Mouse (Mus musculus) Patski (cell line): Measurements from ENCODE around the gene Nfkbib. TPM values are rescaled to one million over a fixed set of nuclear protein-coding genes. Genes with fewer than 3 reads are reported as not detected.

Experiments used
- ATAC-seq: fragments of 100-300 bp; one replicate; pipeline ENCODE4 v1.8.0; 2021
- CTCF ChIA-PET: fragments of 350-600 bp; sonication (Branson Sonifier 250); formaldehyde crosslinking; loops from one replicate; lab custom pipeline; 2022; ENCODE audit warnings: inconsistent platforms; lab: Charles Lee
- POLR2A ChIA-PET: fragments of 350-600 bp; sonication (Branson Sonifier 250); formaldehyde crosslinking; loops from one replicate; lab custom pipeline; 2022; ENCODE audit warnings: antibody characterized with exemption, inconsistent platforms; lab: Charles Lee
- DNase-seq: peaks from one replicate; pipeline ENCODE4 v3.0.0-alpha.2; 2011; ENCODE audit warnings: low read depth, low spot score
- H3K27me3 ChIP-seq: fragments of 371-371 bp; one replicate; pipeline ENCODE4 v1.5.1; 2021
- CTCF ChIP-seq: fragments of 100-300 bp; IDR thresholded peaks from one replicate; pipeline ENCODE4 v1.5.1; 2021
- in situ Hi-C: fragments of 300-500 bp; cut with MboI; formaldehyde crosslinking; loops from 3 replicates; pipeline ENCODE4 v1.11.1; 2018; ENCODE audit warnings: low pct_unique_long_range_greater_than_20kb, mixed read lengths
- polyA plus RNA-seq: library from polyadenylated mRNA; unstranded; gene quantifications from one replicate; pipeline ENCODE4 v1.2.3, GENCODE M21; 2021

Gene Nfkbib
- polyA plus RNA-seq, 1 experiment from 2014 or later, result 37.2 TPM

DNA sequence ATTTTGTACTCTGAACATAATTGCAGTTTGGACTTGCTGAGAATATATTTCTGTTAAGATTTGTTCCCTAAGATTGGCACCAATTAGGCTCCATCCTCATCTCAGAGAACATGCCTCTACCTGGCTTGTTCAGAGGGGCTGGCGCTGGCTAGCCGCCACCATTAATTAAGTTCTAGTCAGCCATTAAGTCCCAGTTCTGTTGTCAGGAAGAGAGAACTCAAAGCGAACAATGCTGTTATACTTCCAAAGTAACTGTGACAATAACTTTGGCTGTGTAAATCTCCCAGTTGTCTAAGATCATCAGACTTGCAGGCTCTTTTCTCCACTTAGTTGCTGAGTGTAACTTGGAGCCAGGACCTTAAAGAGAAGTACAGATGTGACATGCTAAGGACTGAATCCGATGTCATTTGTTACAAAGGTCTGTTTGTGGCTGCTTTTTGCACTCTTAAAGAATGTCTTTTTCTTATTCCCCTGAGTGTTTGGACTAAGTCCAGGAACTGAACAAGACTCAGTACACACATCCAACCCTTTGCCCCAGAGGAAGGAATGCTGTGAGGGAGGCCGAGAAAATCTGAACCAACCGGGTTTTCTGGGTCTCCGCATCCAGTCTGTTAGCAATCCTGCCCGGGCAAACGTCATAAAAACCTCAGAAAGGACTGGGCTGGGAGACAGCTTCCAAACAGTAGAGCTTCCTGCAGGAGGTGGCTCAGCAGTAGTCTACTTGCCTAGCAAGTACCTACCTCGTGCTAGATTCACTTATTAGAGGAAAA, 34.8 kb upstream of the Nfkbib start:
- peak; percentile 79 for ATAC-seq

GRCm38 (mm10) chr7:28801451-28801850, 34.1 kb upstream of the Nfkbib start:
- no peak for DNase-seq
- TF ChIP-seq CTCF, result no peak
- H3K27me3 ChIP-seq, result no peaks in the 10 kb centered on the region
- POLR2A ChIA-PET, result interaction anchor here (0.6 to 1.2 kb wide), 3 partner anchors 11 to 28 kb away, joined by 3 to 4 read pairs (median 3); no protein-coding TSS in a partner anchor
- in situ Hi-C loops, result no loop called here
- ATAC-seq, result no peak
- CTCF ChIA-PET, result no interaction called here

More for the DNA sequence above, 34.8 kb upstream of the Nfkbib start:
- in situ Hi-C loops, result no loop called here
- no peaks in the 10 kb centered on the region for H3K27me3 ChIP-seq
- DNase-seq, result no peak
- CTCF ChIA-PET, result interaction anchor here (1.0 to 1.4 kb wide), 2 partner anchors 10 to 65 kb away, joined by 3 read pairs; no protein-coding TSS in a partner anchor
- POLR2A ChIA-PET, result interaction anchor here (0.6 to 1.2 kb wide), 2 partner anchors 18 to 28 kb away, joined by 3 read pairs; no protein-coding TSS in a partner anchor
- no peak for TF ChIP-seq CTCF

GRCm38 (mm10) chr7:28799994-28800393, 32.7 kb upstream of the Nfkbib start:
- DNase-seq, result no peak
- ATAC-seq, result no peak
- H3K27me3 ChIP-seq, result no peaks in the 10 kb centered on the region
- in situ Hi-C loops, result loop anchor here (5.0 kb wide), 1 partner anchor 67 kb away; no protein-coding TSS in a partner anchor
- ChIA-PET CTCF (interaction anchor here (5.3 kb wide), 1 partner anchor 68 kb away, joined by 43 read pairs; no protein-coding TSS in a partner anchor), POLR2A (no interaction called here)
- TF ChIP-seq CTCF, result no peak

GRCm38 (mm10) chr7:28796562-28796975, 29.3 kb upstream of the Nfkbib start:
- DNase-seq, result no peak
- POLR2A ChIA-PET, result interaction anchor here (1.0 to 1.4 kb wide), 2 partner anchors 13 to 25 kb away, joined by 5 to 9 read pairs; no protein-coding TSS in a partner anchor
- CTCF ChIA-PET, result interaction anchor here (0.7 to 5.3 kb wide), 5 partner anchors 12 to 71 kb away, joined by 3 to 43 read pairs (median 3); no protein-coding TSS in a partner anchor
- in situ Hi-C loops, result loop anchor here (5.0 kb wide), 1 partner anchor 71 kb away; no protein-coding TSS in a partner anchor
- ATAC-seq, result no peak
- no peaks in the 10 kb centered on the region for H3K27me3 ChIP-seq
- TF ChIP-seq CTCF, result peak; percentile 99

- ChIA-PET POLR2A (interaction anchor here (1.0 kb wide), 1 partner anchor 25 kb away, joined by 5 read pairs; no protein-coding TSS in a partner anchor), CTCF (interaction anchor here (0.6 to 5.3 kb wide), 5 partner anchors 24 to 82 kb away, joined by 3 to 43 read pairs (median 3); no protein-coding TSS in a partner anchor)
- no peaks in the 10 kb centered on the region for H3K27me3 ChIP-seq
- DNase-seq (no peak), ATAC-seq (no peak)
- in situ Hi-C loops, result loop anchor here (5.0 kb wide), 1 partner anchor 71 kb away; no protein-coding TSS in a partner anchor
- no peak for TF ChIP-seq CTCF
Measured at GRCm38 (mm10) chr7:28795832-28796231, 28.5 kb upstream of the Nfkbib start.

DNA sequence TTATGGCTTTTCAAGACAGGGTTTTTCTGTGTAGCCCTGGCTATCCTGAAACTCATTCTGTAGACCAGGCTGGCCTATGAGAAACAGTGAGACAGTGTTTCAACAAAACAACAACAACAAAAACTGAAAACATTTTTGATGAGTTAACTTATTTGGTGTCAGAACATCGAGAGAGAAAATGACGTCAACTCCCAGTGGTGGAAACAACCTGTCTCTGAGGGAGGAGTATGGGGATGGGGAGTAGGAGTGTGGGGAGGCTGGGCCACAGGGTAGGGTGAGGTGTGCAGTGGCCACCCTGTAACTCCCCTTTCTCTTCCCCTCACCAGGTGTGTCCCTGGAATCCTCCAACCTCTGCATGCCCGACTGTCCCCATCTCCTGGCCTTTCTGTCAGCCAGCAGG, 27.2 kb upstream of the Nfkbib start:
- no peak for TF ChIP-seq CTCF
- in situ Hi-C loops, result no loop called here
- POLR2A ChIA-PET, result no interaction called here
- H3K27me3 ChIP-seq, result no peaks in the 10 kb centered on the region
- ATAC-seq (no peak), DNase-seq (no peak)
- CTCF ChIA-PET, result interaction anchor here (1.6 to 5.3 kb wide), 2 partner anchors 33 to 73 kb away, joined by 4 to 43 read pairs; no protein-coding TSS in a partner anchor

GRCm38 (mm10) chr7:28793834-28794233, 26.5 kb upstream of the Nfkbib start:
- H3K27me3 ChIP-seq, result no peaks in the 10 kb centered on the region
- ATAC-seq (no peak), DNase-seq (no peak)
- POLR2A ChIA-PET, result no interaction called here
- in situ Hi-C loops, result no loop called here
- CTCF ChIA-PET, result interaction anchor here (3.3 kb wide), 1 partner anchor 74 kb away, joined by 14 read pairs; no protein-coding TSS in a partner anchor
- TF ChIP-seq CTCF, result no peak

- ATAC-seq (no peak), DNase-seq (no peak)
- in situ Hi-C loops, result no loop called here
- TF ChIP-seq CTCF, result no peak
- H3K27me3 ChIP-seq, result no peaks in the 10 kb centered on the region
- CTCF ChIA-PET, result interaction anchor here (1.2 to 3.3 kb wide), 3 partner anchors 9 to 75 kb away, joined by 5 to 14 read pairs (median 9); no protein-coding TSS in a partner anchor
- POLR2A ChIA-PET, result interaction anchor here (1.4 kb wide), 2 partner anchors 13 to 17 kb away, joined by 3 read pairs; no protein-coding TSS in a partner anchor
Measured at GRCm38 (mm10) chr7:28792391-28793185, 25.3 kb upstream of the Nfkbib start.

- in situ Hi-C loops, result no loop called here
- no peaks in the 10 kb centered on the region for H3K27me3 ChIP-seq
- ChIA-PET CTCF (interaction anchor here (1.2 to 3.3 kb wide), 3 partner anchors 8 to 76 kb away, joined by 5 to 14 read pairs (median 9); no protein-coding TSS in a partner anchor), POLR2A (interaction anchor here (0.6 to 1.4 kb wide), 3 partner anchors 13 to 236 kb away, joined by 3 read pairs; no protein-coding TSS in a partner anchor)
- DNase-seq (no peak), ATAC-seq (no peak)
- TF ChIP-seq CTCF, result no peak
Measured at GRCm38 (mm10) chr7:28791706-28792105, 24.4 kb upstream of the Nfkbib start.
